Mouse (Mus musculus): ENCODE measurements at regions not wholly inside any gene's neighbourhood (a gene's known extent, or its start where the extent isn't known, plus 50 kb on each side); places are given as distances from the start of the nearest gene placed in this dataset.

DNA sequence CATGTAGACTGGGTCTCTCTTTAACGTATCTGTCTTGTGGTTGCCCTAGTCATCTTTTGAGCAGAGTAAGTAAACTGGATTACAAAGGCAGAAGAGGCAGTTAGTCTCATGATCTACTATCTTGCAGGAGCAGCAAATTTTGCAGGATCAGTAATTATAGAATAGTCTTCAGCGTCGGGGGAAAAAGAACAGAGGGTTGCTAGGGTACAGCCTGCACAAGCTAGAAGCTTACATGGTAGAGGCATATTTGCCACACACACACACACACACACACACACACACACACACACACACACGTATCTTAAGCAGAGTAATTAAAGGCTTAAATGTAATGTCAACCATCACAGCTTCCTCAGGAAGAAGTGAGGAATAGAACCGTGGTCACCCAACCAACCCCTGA, 307.6 kb downstream of the Ptpru start:
- TF ChIP-seq CTCF (IDR thresholded peaks at IDR 0.05) (no peak), EP300 (IDR thresholded peaks at IDR 0.05) (no peak)
